Mouse (Mus musculus): ENCODE data around the gene AC129217.1.
A peak's percentile ranks its signal among the peaks of the same experiment; 100 is the strongest.
"Not testable (repeated sequence)": the region's sequence is repeated elsewhere in the genome, so short reads cannot be mapped to it uniquely, and the experiment has no call there.

The AC129217.1 gene

GRCm38 (mm10) chr19:8830664-8831063 lies 1.1 kb downstream of the AC129217.1 start:
- no peak for DNase-seq (ENCODE audit: low read depth)

- DNase-seq (ENCODE audit: low read depth) = no peak
Observed at GRCm38 (mm10) chr19:8831262-8831661, 1.7 kb downstream of the AC129217.1 start.

GRCm38 (mm10) chr19:8832971-8833370 lies 3.4 kb downstream of the AC129217.1 start:
- DNase-seq (ENCODE audit: low read depth) = no peak

GRCm38 (mm10) chr19:8836327-8836726 lies 6.8 kb downstream of the AC129217.1 start:
- not testable (repeated sequence) for DNase-seq (ENCODE audit: low read depth)

- peak; percentile 92 for DNase-seq (ENCODE audit: low read depth)
Observed at GRCm38 (mm10) chr19:8837251-8837791, 7.7 kb downstream of the AC129217.1 start, which contains the start of gene Bscl2. Bscl2 (plus strand) TSS chr19:8837467.

GRCm38 (mm10) chr19:8838041-8838730 lies 8.6 kb downstream of the AC129217.1 start:
- no peak for DNase-seq (ENCODE audit: low read depth)

- peak; percentile 31 for DNase-seq (ENCODE audit: low read depth)
Observed at GRCm38 (mm10) chr19:8839103-8839907, 9.7 kb downstream of the AC129217.1 start, which contains the start of gene Gng3. Gng3 (minus strand) TSS chr19:8839194.

GRCm38 (mm10) chr19:8839908-8840791 lies 10.6 kb downstream of the AC129217.1 start:
- peak; percentile 76 for DNase-seq (ENCODE audit: low read depth)

- no peak for DNase-seq (ENCODE audit: low read depth)
Observed at GRCm38 (mm10) chr19:8841012-8841411, 11.4 kb downstream of the AC129217.1 start.

GRCm38 (mm10) chr19:8842961-8843360 lies 13.4 kb downstream of the AC129217.1 start:
- no peak for DNase-seq (ENCODE audit: low read depth)

GRCm38 (mm10) chr19:8844371-8845129 lies 15.0 kb downstream of the AC129217.1 start:
- DNase-seq (ENCODE audit: low read depth) = peak; percentile 91

- DNase-seq (ENCODE audit: low read depth) = no peak
Observed at GRCm38 (mm10) chr19:8848356-8848755, 18.8 kb downstream of the AC129217.1 start.

GRCm38 (mm10) chr19:8850402-8850901 lies 20.9 kb downstream of the AC129217.1 start, which contains the start of gene Lrrn4cl:
Lrrn4cl (plus strand) TSS chr19:8850768.
- no peak for DNase-seq (ENCODE audit: low read depth)

- no peak for DNase-seq (ENCODE audit: low read depth)
Observed at GRCm38 (mm10) chr19:8851639-8852038, 22.1 kb downstream of the AC129217.1 start.

GRCm38 (mm10) chr19:8852236-8852928 lies 22.8 kb downstream of the AC129217.1 start:
- no peak for DNase-seq (ENCODE audit: low read depth)

GRCm38 (mm10) chr19:8853117-8853516 lies 23.5 kb downstream of the AC129217.1 start:
- DNase-seq (ENCODE audit: low read depth) = no peak

GRCm38 (mm10) chr19:8857689-8858088 lies 28.1 kb downstream of the AC129217.1 start:
- DNase-seq (ENCODE audit: low read depth) = peak; percentile 68

- peak; percentile 75 for DNase-seq (ENCODE audit: low read depth)
Observed at GRCm38 (mm10) chr19:8859018-8859417, 29.4 kb downstream of the AC129217.1 start.

GRCm38 (mm10) chr19:8864265-8864664 lies 34.7 kb downstream of the AC129217.1 start:
- DNase-seq (ENCODE audit: low read depth) = no peak

- DNase-seq (ENCODE audit: low read depth) = not testable (repeated sequence)
Observed at GRCm38 (mm10) chr19:8870381-8870780, 40.8 kb downstream of the AC129217.1 start.
